Mouse (Mus musculus) MEL-GATA-1-ER (cell line): Measurements from ENCODE around the gene Mrap.
A peak's percentile ranks its signal among the peaks of the same experiment; 100 is the strongest.

Experiments
- DNase-seq: peaks from one replicate; pipeline ENCODE4 v3.0.0-alpha.2; 2012; ENCODE audit warnings: low read depth; ENCODE audit errors: extremely low read depth

Mrap gene

DNA sequence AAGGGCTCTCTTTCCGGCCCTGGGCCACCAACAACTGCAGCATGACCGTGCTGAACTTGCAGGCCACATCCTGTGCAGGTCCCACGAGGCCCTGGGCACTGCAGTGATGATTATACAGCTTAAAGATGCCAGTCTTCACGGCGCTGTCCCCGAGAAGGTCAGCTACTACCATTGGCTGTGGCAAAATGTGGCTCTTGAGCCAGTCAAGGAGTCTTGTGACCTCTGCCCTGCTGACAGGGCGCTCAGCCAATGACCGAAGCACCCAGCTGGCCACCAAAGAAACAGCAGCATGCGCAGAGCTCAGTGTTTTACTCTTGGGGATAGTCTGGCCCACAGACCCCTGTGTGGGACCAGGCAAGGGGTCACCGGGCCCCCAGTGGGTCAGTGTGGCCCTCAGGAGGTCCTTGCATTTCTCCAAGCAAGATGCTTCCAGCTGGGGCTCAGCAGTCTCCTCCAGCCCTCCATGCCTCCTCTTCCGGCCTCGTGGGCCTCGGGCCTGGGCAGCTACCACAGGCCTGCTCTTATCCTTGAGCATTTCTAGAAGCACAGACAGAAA lies 15.5 kb downstream of the Mrap start:
- no peak for DNase-seq

DNA sequence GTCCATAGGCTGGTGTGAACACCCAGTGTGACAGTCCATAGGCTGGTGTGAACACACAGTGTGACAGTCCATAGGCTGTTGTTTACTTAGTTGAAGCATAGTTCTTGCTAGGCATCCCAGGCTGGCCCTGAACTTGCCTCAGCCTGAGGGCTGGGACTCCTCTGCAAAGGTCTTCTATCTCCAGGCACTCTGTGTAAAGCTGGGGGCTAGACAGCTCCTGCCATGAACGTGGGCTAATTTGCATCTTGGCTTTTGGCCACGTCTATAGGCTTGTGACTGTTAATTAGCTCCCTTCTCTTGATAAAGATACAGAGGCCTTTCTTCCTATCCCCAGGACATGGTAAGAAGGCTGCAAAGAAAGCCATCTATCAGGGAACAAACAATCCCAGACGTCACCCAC lies 21.3 kb downstream of the Mrap start:
- no peak for DNase-seq

DNA sequence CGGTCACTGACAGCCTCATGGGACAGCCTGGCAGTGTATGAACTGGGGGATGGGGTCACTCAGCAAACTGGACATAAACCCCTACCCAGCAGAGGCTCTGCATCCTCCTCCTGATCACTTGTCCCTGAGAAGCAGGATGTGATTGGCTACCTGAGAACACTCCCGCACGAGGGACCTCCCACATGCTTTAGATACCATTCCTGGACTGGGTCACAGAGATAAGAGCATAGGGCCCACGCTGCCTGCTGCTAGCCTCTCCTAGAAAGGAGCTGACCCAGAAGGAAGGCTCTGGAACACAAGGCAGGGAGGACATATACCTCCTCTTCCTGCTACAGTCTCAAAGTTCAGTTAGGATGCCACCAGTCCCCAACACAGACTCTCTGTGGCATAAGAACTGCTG lies 22.5 kb downstream of the Mrap start:
- peak; percentile 44 for DNase-seq

DNA sequence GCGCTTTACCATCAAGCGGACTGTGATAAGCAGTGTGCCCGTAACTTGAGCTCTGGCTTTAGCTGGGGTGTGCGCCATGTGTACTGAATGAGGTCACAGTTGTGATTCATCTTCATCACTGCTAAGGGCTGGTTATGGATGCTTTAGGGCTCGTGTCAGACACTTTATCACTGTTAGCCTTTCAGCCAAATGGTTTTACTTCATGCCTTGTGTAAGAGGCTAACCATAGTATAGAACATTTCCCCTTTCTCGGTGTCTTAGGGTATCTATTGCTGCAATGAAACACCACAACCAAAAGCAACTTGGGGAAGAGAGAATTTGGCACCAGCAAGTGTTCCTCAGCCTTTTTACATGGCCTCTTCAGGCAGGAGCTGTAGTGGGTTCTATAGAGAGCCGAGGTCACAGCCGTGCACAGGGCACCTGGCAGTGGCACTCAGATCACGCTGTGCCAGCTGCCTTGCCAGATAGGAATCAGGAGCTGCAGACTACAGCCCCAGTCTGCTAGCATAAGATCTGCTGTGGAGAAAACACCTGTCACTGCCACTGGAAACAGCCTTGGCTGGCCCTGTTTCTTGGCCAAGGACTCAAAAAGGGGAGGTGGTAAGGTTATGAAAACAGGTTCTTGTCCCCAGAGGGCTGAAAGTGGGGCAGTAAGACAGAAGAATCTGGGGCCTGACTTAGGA lies 27.3 kb downstream of the Mrap start:
- DNase-seq, result no peak

DNA sequence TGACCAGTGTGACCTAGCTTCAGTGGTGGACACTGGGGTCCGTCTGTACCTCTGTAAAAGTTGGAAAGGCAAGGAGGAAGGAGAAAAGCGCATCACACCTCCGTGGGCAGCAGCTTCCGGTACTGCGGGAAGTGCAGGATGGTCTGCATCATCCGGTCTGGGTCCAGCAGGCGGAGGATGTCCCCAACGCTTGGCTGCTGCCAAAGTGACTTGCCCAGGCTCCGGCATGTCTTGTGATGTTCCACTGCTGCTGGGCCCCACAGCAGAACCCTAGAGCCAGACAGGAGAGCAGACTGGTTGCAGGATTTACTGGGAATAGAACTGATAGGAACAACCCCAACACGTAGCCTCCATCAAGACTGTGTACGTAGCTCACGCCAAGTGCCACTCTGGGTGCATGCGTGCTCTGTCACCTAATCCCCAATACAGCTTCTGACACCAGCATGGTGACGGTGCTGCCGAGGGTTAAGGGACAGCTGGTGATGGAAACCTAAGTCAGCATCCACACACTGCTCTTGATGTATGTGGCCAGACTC lies 29.0 kb downstream of the Mrap start:
- DNase-seq, result no peak

DNA sequence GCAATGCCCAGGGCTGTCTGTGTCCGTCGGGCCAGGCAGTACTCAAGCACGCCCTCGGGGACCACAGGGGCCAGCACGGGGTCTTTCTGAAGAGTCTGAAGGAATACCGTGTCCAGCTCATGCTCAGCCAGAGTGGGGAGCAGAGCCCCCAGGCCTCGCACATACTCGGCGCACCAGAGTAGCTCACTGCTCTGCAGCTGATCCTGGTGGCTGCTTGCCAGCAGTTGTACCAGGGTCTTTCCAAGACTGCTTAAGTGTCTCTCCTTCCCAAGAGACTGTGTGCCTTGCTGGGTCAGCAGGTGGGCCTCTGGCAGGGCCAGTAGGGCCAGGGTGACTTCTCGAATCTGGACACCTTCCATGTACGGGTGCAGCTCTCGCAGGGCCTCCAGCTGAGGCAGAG lies 36.2 kb downstream of the Mrap start:
- DNase-seq, result no peak

DNA sequence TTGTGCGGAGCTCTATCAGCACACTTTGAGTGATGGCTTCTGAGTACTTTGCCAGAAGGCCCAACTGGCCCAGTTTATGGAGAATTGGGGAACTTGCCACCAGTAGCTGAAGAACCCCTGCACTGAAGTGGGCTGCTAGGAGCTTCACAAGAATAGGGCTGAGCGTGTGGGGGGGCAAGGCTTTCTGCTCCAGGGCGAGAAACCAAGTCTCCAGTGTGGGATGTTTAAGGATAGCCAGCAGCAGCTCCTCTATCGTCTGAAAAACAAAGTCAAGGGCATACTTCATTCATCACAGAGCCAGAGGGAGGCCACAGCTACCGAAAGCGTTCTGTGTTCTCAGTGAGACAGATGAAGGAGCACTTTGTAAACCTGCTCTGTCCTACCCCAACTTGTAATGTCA lies 36.6 kb downstream of the Mrap start:
- DNase-seq, result no peak

DNA sequence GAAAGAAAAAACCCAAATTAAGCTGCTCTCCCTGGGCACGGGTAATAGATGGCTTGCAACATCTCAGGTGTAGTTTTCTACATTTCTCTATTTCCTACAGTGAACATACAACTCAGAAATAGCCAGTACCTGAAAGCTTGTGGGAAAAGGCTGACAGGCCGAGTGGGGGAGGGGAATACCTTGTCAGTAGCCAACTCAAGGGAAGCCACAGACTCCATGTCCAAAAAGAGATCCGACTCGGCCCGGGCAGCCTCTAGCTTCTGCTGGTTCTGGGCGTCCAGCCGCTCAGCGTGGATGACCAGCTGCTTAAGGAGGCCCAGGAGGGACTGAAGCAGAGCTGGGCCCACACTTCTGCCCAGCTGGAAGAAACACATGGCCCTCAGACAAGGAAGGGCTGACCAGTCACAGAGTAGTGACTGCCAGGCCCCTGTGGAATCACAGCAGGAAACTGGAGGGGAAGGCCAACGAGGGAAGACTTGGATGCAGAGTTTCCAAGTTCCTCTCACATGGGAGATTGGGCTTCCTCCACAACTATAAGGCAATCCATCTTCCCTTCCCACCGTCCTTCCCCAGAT lies 38.0 kb downstream of the Mrap start:
- no peak for DNase-seq

DNA sequence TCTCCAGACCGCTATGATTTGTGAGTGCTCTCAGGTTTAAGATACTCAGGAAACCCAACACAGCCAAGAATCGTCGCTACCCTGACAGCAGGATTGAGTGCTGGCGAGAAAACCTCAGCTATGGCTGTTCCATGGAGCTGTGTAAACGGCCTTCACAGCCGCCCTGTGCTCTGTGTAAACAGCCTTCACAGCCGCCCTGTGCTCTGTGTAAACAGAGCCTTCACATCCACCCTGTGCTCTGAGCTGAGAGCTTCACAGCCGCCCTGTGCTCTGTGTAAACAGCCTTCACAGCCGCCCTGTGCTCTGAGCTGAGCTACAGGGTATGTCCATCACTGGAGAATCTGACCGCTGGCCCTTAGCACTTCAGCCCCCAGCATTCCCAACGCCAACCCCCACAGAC lies 41.8 kb downstream of the Mrap start:
- DNase-seq, result no peak

DNA sequence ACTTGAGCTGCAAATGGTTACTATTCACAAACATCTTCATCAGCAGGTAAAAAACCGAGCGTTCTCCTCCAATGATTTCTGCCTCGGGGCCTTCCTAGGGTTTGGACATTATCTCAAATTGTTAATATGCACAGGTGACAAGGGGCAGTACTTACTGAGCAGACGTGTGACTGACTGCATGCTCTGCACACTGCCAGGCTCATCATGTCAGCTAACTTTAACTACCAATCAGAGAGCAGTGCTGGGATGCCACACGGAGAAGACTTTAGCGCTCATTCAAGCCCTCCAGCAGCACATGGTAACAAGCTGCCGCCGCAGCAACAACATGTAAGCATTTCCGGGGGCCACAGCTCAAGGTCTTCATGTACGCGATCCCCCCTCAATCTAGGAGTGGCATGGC lies 45.3 kb downstream of the Mrap start:
- no peak for DNase-seq

DNA sequence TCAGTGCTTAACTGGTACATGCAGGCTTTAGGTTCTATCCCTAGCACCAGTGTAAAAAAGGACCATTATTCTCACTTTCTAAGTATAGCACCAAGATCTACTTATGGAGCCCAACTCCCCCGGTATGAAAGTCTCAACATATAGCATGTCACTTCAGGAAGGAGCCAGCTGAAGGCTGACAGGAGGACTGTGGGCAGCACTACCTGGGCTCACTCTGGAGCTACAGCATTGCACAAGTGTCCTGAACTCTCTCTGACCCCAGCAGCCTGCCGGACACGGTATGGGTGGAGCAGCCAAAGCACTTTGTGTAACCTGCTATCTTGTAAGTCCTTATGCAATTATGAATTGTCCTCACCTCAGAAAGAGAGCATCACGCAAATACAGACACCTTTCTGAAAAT lies 47.2 kb downstream of the Mrap start:
- no peak for DNase-seq

DNA sequence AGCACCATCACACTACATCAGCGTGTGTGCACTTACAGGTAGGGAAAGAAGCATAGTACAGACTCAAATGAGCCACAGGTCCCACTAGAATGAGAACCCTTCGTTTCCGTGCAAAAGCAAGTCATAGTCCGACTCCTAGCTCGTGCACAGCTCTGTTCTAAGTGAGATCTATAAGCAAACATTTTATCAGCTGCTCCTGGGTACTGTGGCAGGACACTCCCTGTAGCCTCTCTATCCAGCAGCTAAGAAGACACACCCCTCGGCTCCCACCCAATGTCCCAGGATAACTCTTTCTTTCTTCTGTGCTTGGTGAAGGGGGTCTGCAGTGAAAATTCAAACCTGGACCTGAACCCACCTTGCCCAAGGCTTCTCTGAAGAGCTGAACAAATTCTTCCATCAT lies 50.6 kb downstream of the Mrap start:
- DNase-seq, result no peak

DNA sequence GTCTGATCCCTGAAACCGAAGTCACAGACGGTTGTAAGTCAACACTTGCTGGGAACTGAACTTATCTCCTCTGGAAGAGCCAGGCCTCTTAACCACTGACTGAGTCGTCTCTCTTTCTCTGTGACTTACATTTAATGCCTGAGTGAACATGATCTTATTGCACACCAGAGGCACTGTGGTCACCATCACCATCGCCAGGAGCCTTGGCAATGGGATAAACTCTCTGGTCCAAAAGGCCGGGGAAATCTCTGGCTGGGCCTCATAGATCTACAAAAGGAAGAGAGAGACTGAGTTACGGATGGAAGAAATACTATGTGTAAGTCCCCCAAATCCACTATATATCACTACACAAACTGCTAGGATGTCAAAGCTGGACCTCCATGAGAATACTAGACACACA lies 52.9 kb downstream of the Mrap start:
- DNase-seq, result no peak

DNA sequence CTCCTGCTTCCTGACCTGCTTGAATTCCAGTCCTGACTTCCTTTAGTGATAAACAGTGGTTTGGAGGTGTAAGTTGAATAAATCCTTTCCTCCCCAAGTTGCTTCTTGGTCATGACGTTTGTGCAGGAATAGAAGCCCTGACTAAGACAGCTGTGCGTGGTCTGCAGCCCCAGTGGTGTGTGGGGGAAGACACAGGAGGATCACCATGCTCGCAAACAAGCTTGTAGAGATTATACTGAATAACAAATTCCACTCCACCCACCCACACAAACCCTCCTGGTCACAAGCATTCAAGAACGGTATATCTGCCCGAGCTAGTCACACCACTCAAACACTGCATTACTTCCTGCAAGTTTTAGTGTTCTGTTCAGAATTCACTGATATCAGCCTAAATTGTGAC lies 54.1 kb downstream of the Mrap start:
- no peak for DNase-seq

DNA sequence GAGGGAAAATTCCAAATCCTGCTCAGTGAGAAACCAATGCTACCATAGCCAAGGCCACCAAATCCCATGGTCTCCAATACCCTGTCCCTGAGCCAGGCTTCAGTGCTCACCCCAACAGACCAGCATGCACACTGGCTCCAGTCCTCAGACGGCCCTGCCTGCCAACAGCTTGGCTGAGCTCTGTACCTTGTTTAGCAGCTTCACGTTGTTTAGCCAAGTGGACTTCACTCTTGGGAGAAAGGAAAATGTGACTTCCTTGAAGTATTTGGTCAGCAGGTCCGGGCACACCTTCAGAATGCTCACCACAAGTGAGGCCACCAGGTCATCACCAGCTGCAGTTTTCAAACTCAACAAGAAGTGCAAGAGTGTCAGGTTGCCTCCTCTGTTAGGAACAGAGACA lies 54.5 kb downstream of the Mrap start:
- no peak for DNase-seq

DNA sequence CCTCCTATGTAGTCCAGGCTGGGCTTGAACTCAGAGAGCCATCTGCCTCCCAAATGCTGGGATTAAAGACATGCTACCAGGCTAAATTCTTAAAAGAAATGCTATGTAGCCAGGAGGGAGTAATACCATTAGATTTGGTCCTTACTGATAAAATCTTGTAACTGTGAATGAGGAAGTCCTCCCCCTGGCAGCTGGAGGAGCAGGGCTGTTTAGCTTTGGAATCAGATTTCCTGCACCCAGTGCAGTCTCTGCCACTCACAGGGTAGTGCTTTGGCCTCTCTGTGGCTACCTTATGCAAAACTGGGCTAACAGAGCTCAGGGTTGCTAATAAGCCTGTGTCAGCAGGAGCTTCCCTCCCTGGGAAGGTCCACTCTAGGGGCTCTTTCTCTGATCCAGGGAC lies 56.7 kb downstream of the Mrap start:
- DNase-seq, result no peak

DNA sequence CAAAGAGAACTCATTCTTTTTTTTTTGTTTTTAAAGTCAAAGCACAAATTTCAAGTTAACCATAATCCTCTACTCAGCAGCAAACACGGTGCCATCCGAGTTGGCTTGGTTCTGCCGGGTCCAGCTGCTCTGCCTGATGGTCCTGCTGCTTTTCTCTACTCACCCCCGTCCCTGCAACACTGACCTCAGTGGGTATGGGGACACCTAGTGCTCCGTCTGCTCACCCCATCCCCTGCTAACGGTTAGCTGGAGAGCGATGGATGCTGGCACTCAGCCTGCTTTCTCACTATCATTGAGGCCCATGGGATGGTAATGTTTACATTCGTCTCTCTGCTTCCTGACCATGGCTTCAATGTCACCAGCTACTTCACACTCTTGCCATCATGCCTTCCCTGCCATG lies 60.4 kb downstream of the Mrap start:
- no peak for DNase-seq

DNA sequence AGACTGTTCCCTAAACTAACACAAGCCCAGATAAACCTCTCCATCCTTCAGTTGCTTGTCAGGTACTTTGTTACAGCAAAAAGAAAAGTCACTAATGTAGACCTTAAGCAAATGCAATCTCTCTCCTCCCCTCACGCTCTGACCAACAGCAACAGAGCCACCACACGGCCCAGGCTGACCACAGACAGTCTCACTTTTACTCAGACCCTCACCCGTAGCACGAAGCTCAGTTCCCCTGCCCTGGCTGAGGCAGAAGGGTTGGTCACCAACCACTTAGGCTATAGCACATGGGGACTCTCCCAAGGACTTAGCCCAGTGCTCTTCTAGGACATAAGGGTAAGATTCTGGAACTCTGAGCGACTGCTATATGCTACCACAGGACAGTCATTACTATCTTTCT lies 60.8 kb downstream of the Mrap start:
- no peak for DNase-seq
